Mouse (Mus musculus): ENCODE data around the gene Cga. TPM values are rescaled to one million over a fixed set of nuclear protein-coding genes. Genes with fewer than 3 reads are reported as not detected.

Cga gene
- polyA plus RNA-seq, 1 experiment: not detected

DNA sequence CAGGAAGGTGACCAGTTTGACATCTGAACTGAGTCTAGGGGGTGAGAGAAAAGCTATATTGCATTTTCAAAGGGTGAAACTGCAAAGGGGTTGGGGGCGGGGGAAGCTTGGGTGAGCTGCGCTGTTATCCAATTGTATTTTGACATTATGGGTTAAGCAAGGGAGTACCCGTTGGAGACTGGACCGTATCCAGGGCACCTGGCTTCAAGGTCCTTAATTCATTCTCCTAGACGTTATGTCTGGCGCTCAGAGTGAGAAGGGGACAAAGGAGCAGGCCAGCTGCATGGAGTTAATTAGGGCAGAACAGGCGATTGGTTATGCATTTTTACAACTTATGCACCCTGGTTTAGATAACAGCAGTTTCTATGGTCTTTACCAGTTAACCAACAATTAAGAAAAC, 23.8 kb downstream of the Cga start:
- no peak for TF ChIP-seq GATA1 (IDR thresholded peaks at IDR 0.05; ENCODE audit: low read length)

- TF ChIP-seq GATA1 (IDR thresholded peaks at IDR 0.05; ENCODE audit: low read length): no peak
These were observed 28.7 kb downstream of the Cga start for GRCm38 (mm10) chr4:34922177-34922870.

DNA sequence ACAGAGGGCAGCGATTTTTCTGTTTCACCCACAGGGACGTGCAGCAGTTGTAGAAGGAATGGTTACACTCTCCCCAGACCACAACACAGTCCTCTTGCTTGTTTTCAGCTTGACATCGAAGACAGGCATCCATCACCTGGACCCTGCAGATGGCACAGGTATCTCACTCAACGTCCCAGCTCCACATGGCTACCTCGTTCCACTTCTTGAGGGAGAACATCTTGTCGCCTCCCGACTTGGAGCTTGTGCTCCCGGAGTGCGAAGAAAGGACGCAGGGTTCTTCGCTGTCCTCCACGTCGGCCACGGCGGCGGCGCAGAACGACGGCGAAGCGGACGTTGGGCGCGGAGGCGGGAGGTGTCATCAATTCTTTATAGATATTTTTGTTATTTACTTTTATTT, 47.5 kb downstream of the Cga start:
- no peak for TF ChIP-seq GATA1 (IDR thresholded peaks at IDR 0.05; ENCODE audit: low read length)

- TF ChIP-seq GATA1 (IDR thresholded peaks at IDR 0.05; ENCODE audit: low read length): no peak
These were observed 53.6 kb downstream of the Cga start for GRCm38 (mm10) chr4:34947181-34947580.

- TF ChIP-seq GATA1 (IDR thresholded peaks at IDR 0.05; ENCODE audit: low read length): no peak
These were observed 60.1 kb downstream of the Cga start for GRCm38 (mm10) chr4:34953716-34954115.

Other genes with a start within 250 kb of the Cga start
- 2.6 and 2.9 TPM in 2 replicates for gene Slc35a1, start 206.3 kb upstream of the Cga start, polyA plus RNA-seq (2012)
- not detected in 2 replicates for gene Cfap206, start 163.6 kb upstream of the Cga start, polyA plus RNA-seq (2012)
- not detected in 2 replicates for gene Gm136, start 137.5 kb upstream of the Cga start, polyA plus RNA-seq (2012)
- gene Smim8, start 115.4 kb upstream of the Cga start, polyA plus RNA-seq (2012): 13.8 and 19.8 TPM in 2 replicates
- 1.6 and 2.7 TPM in 2 replicates for gene Zfp292, start 10.8 kb upstream of the Cga start, polyA plus RNA-seq (2012)